Mouse (Mus musculus): ENCODE measurements around the gene Itpa.

Itpa gene

DNA sequence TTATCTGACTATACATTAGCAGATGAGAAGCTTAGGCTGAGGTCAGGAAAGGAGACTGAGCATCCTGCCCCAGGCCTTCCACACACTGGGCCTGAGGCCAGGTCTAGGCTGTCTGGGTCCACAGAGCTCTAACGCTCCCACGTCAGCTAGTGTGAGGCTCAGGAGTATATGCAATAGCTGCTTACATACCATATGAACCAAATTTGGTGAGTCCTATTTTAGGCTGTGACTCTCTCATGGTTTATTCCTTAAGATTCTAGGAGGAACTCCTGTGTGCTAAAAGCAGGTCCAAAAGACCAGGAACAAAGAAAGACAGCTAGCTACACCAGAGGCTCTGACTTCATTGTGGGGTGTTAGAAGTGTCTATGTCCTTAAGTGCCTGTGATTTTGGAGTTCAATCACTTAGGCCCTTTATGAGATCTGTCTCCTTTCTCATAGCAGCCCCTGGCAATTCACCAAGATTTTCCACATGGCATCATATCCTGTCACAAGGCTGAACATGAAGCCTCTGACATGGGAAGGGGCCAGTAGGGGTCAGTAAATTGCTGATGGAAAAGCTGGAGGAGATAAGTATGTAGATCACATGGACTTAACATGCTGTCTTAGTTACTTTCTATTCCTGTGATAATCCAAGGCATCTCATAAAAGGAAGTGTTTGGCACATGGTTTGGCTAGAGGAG, 61.6 kb downstream of the Itpa start:
- no peak for DNase-seq (ENCODE audit: low spot score in 2 of 2)

DNA sequence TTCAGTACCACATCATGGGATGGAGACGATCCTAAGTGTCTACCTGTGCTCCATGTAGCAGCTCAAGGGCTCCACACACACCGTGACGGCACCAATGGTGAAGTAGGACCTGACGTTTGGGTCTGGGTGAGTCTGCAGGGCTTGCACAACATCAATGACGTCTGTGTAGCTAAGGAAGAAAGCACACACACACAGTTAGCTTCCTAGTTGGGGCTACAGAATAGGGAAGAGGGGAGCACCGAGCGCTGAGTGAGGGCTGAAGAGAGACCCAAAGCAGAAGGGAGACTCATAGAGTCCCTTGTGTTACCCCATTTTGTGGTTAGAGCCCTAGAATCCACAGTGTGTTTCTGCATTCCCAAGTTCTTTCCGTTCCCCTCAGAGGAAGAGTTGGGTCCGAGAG, 63.3 kb downstream of the Itpa start:
- no peak for DNase-seq (ENCODE audit: low spot score in 2 of 2)

Measured in urinary bladder, adult 18-20 months (tissue).